In the genomic region with DNA sequence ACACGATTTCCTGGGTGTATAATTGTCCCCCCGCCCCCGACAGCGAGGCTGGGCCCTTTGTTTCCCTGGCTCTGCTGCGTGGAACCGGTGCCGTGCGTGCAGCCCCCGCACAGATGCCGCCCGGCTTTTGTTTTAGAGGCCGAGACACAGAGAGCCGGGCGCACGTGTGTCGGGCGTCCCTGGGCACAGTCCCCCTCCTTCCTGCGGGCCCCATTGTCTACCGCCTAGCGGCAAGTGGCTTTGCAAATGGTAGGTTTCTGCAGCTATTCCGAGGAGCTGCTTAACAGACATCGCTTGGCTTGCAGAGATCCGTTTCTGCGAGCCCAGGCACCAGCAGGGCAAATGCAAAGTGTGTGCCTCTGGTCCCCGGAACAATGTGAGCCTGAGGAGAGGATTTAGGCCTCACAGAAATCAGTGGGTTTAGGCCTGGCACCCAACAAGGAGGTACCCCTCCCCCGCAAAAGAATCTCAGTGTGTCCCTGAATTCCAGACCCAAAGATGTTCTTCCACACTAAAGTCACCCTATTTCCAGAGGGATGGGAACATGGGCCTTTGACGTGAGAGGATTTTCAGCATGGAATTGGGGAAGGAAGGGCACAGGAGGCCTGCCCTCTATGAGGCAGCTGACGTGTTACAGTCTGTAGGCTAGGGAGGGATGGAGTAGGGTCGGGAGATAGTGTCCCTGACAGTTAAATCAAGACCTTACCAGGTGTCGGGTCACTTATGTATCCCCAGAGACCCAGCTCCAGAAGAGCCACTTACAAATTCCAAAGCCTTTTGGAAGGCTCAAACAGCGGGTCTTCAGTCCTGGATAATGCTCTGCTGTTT, we compare ENCODE assay signal across 8 mouse cellular contexts. TPM values are rescaled to one million over a fixed set of nuclear protein-coding genes. Genes with fewer than 3 reads are reported as not detected.
DNase-seq lines count a peak whose midpoint lies in the region; ATAC-seq and TF ChIP-seq lines count a peak whose summit lies in the region.

No protein-coding gene starts in this region.

- peak overlapping the region; percentile 34 to 46; a peak in 3 of 4 replicates for H3K4me3 ChIP-seq in ES-E14 (ENCODE audit: insufficient read depth in 1 of 2, low read depth in 1 of 2, low read length in 2 of 2, poor library complexity in 1 of 2, severe bottlenecking in 1 of 2)
- peak overlapping the region; percentile 34 for H3K4me3 ChIP-seq in forebrain, embryonic 15.5 days
- peak overlapping the region; percentile 25 for H3K4me3 ChIP-seq in stomach, embryonic 14.5 days (ENCODE audit: low read depth, low read length)

- no peak overlapping the region for H3K27ac ChIP-seq in ES-E14 (ENCODE audit: insufficient read depth, low read depth, low read length, poor library complexity, severe bottlenecking)
- H3K27ac ChIP-seq in forebrain, embryonic 15.5 days (replicated peaks) = peak overlapping the region; percentile 77
- H3K27ac ChIP-seq in stomach, embryonic 14.5 days (ENCODE audit: low read length) = no peak overlapping the region

- 8% methylated on average over 31 of the region's 31 CpGs for WGBS in forebrain, embryonic 15.5 days
- 19% methylated on average over 31 of the region's 31 CpGs for WGBS in stomach, embryonic 14.5 days

- in situ Hi-C loops in ES-E14 (cut with MboI; ENCODE audit: low sequenced_read_pairs in 2 of 2, unreplicated experiment in 2 of 2) = loop anchor here in 1 of 2 experiments (25.0 kb wide), 1 partner anchor 812 kb away; no protein-coding TSS in a partner anchor

- H3K27me3 ChIP-seq in forebrain, embryonic 15.5 days = no peaks in the 10 kb centered on the region
- H3K27me3 ChIP-seq in stomach, embryonic 14.5 days (ENCODE audit: control insufficient read depth, insufficient read depth, low read length) = no peaks in the 10 kb centered on the region

- peak; percentile 81 for ATAC-seq in forebrain, embryonic 15.5 days (replicated peaks)
- 0 out of 2 replicates have a peak, but pooled peaks have one; percentile 47 for ATAC-seq in megakaryocyte-erythroid progenitor cell, adult 5-6 weeks (replicated peaks; ENCODE audit: low FRiP score, low TSS enrichment, poor library complexity, severe bottlenecking)
- ATAC-seq in stomach, embryonic 14.5 days (ENCODE audit: insufficient number of reproducible peaks, insufficient read depth, low FRiP score, low read depth) = peak; percentile 33; the same call in 1 of the 2 replicates

- H3K4me2 ChIP-seq in forebrain, embryonic 15.5 days (replicated peaks) = peak overlapping the region; percentile 63
- H3K4me2 ChIP-seq in stomach, embryonic 14.5 days (replicated peaks; ENCODE audit: low read depth, low read length) = peak overlapping the region; percentile 55

- peaks cover 0 to 4% of the 10 kb centered on the region in 2 experiments; a peak in 2 of 4 replicates for H3K4me1 ChIP-seq in ES-E14 (ENCODE audit: control insufficient read depth in 2 of 2, insufficient read depth in 2 of 2, low read length in 2 of 2, poor library complexity in 1 of 2)
- H3K4me1 ChIP-seq in forebrain, embryonic 15.5 days = peaks cover 14% of the 10 kb centered on the region
- H3K4me1 ChIP-seq in stomach, embryonic 14.5 days (ENCODE audit: control insufficient read depth, insufficient read depth, low read length) = 0 out of 2 replicates have a peak, but pooled peaks cover 6% of the 10 kb centered on the region

- peak overlapping the region; percentile 38; the same call in 1 of the 2 replicates for H3K9ac ChIP-seq in ES-E14 (ENCODE audit: insufficient read depth, low read depth, low read length, poor library complexity, severe bottlenecking)
- peak overlapping the region; percentile 61 for H3K9ac ChIP-seq in forebrain, embryonic 15.5 days (replicated peaks)
- H3K9ac ChIP-seq in stomach, embryonic 14.5 days (replicated peaks; ENCODE audit: low read depth, low read length) = 0 out of 2 replicates have a peak overlapping the region, but pooled peaks have one; percentile 15

- no peaks in the 10 kb centered on the region for H3K9me3 ChIP-seq in ES-E14 (ENCODE audit: control insufficient read depth, insufficient read depth, low read depth, low read length)
- H3K9me3 ChIP-seq in forebrain, embryonic 15.5 days = no peaks in the 10 kb centered on the region
- H3K9me3 ChIP-seq in stomach, embryonic 14.5 days (ENCODE audit: control insufficient read depth, low read depth, low read length) = no peaks in the 10 kb centered on the region

- H3K36me3 ChIP-seq in ES-E14 (ENCODE audit: control insufficient read depth, insufficient read depth, low read length, poor library complexity, severe bottlenecking) = no peaks in the 10 kb centered on the region
- H3K36me3 ChIP-seq in forebrain, embryonic 15.5 days = no peaks in the 10 kb centered on the region
- no peaks in the 10 kb centered on the region for H3K36me3 ChIP-seq in stomach, embryonic 14.5 days (ENCODE audit: control insufficient read depth, insufficient read depth, low read length)

- peak; percentile 18 to 27 for DNase-seq in cerebellum, postnatal 36 days
- DNase-seq in cerebellum, adult 9-11 months = no peak
- no peak for DNase-seq in ES-E14 (ENCODE audit: low read depth, low spot score)
- peak; percentile 68 for DNase-seq in layer of hippocampus, adult 9-11 months
- no peak for DNase-seq in gastrocnemius, adult 8-10 months (ENCODE audit: low spot score in 2 of 2)

TF ChIP-seq in ES-E14, 5 proteins besides CTCF, POLR2A, EP300 and RAD21:
- TF ChIP-seq CHD2 (IDR thresholded peaks at IDR 0.05; ENCODE audit: low read depth, low read length) (no peak), MAFK (IDR thresholded peaks at IDR 0.05; ENCODE audit: insufficient read depth, low read depth, low read length) (no peak), HCFC1 (IDR thresholded peaks at IDR 0.05; ENCODE audit: borderline replicate concordance, insufficient read depth, low read length) (no peak), ZC3H11A (IDR thresholded peaks at IDR 0.05; ENCODE audit: borderline replicate concordance, low read depth, low read length) (no peak), ZNF384 (IDR thresholded peaks at IDR 0.05; ENCODE audit: low read depth, low read length) (no peak)

RNA-seq across cellular contexts. Expression of a gene that starts 8.5 kb away (rescaled TPM):
- total RNA-seq in ES-E14 (2012; rRNA removed) = 6.5 and 6.6 TPM in 2 replicates
- polyA plus RNA-seq in forebrain, embryonic 15.5 days (2015; fragmentation: Nextera tagmentation; extraction: Ambion mirVana) = 16.8 and 17.7 TPM in 2 replicates
- 8.6 and 9.2 TPM in 2 replicates for total RNA-seq in megakaryocyte-erythroid progenitor cell, adult 5-6 weeks (2014; fragmentation: Nextera tagmentation)
- total RNA-seq in megakaryocyte-erythroid progenitor cell, adult 5-6 weeks (2017) = 4.9 and 9.2 TPM in 2 replicates
- 14.7 and 14.9 TPM in 2 replicates for polyA plus RNA-seq in stomach, embryonic 14.5 days (2014; fragmentation: Nextera tagmentation; extraction: Ambion mirVana)
- total RNA-seq in gastrocnemius, adult 8-10 months (2022) = 10 to 100 TPM; 25.9 to 32.4 (median 27.0) TPM

RNA-seq across cellular contexts. Expression of a gene that starts 53.3 kb away (rescaled TPM):
- 3.3 and 4.8 TPM in 2 replicates for total RNA-seq in ES-E14 (2012; rRNA removed)
- polyA plus RNA-seq in forebrain, embryonic 15.5 days (2015; fragmentation: Nextera tagmentation; extraction: Ambion mirVana) = 0.61 and 0.68 TPM in 2 replicates
- total RNA-seq in megakaryocyte-erythroid progenitor cell, adult 5-6 weeks (2014; fragmentation: Nextera tagmentation) = 1.0 TPM in 1 of 2 replicates, not detected in the other
- total RNA-seq in megakaryocyte-erythroid progenitor cell, adult 5-6 weeks (2017) = 0.38 and 0.42 TPM in 2 replicates
- polyA plus RNA-seq in stomach, embryonic 14.5 days (2014; fragmentation: Nextera tagmentation; extraction: Ambion mirVana) = 2.8 and 3.1 TPM in 2 replicates
- 1 to 10 TPM; 4.7 to 7.9 (median 6.4) TPM for total RNA-seq in gastrocnemius, adult 8-10 months (2022)

Comparison
In these comparisons a context has a peak if more than half of its experiments do, and no peak if none do; other contexts are left out.
1. DNase-seq: peak in cerebellum, postnatal 36 days (2 of 2) and layer of hippocampus, adult 9-11 months (single experiment); none in cerebellum, adult 9-11 months (single experiment), ES-E14 (single experiment) and gastrocnemius, adult 8-10 months (0 of 2).
2. Peak in every context shown above with its lines, with median percentiles within 50 percentile points of each other: H3K4me3 ChIP-seq, H3K9ac ChIP-seq and ATAC-seq.